In genomic region chr7:99873965-99874364, GRCm38 (mm10) we compare ENCODE assay signal across 24 mouse cellular contexts. TPM values are rescaled to one million over a fixed set of nuclear protein-coding genes. Genes with fewer than 3 reads are reported as not detected.
"Had no signal": no experiment of that assay in that cellular context is flagged by ENCODE, and none has a peak within 500 bp of the region (broad histone marks: within the 10 kb centered on the region; RNA-seq: fewer than 3 reads in every experiment).

No protein-coding gene starts in this region.

- ATAC-seq: liver, postnatal 0 days; lung, postnatal 0 days; midbrain, embryonic 16.5 days had no signal

- DNase-seq: liver, postnatal 0 days; lung, adult 2 months; lung, postnatal 14 days; lung, postnatal 36 days; midbrain, embryonic 14.5 days; retina, postnatal 1 day; right cerebral cortex, adult 18-20 months; right cerebral cortex, postnatal 25 days; right cerebral cortex, postnatal 4 days; spleen, adult 18-20 months; thymus, adult 18-20 months; thymus, postnatal 14 days; thymus, postnatal 36 days had no signal

- H3K36me3 ChIP-seq: liver, embryonic 15.5 days; lung, embryonic 15.5 days; midbrain, embryonic 10.5 days; midbrain, embryonic 12.5 days; neural tube, embryonic 12.5 days had no signal

- H3K4me2 ChIP-seq: liver, embryonic 15.5 days; lung, embryonic 15.5 days; midbrain, embryonic 12.5 days; neural tube, embryonic 12.5 days had no signal

- H3K9ac ChIP-seq: liver, embryonic 15.5 days; liver, postnatal 0 days; lung, embryonic 15.5 days; midbrain, embryonic 12.5 days; neural tube, embryonic 12.5 days had no signal

- H3K4me3 ChIP-seq: liver, embryonic 15.5 days; lung, embryonic 15.5 days; megakaryocyte, embryonic 14.5 days; midbrain, embryonic 10.5 days; midbrain, embryonic 12.5 days; myocyte; neural tube, embryonic 12.5 days had no signal

- H3K9me3 ChIP-seq: liver, embryonic 15.5 days; lung, embryonic 15.5 days; megakaryocyte, embryonic 14.5 days; midbrain, embryonic 10.5 days; midbrain, embryonic 12.5 days; neural tube, embryonic 12.5 days had no signal

- H3K4me1 ChIP-seq: liver, embryonic 15.5 days; lung, embryonic 15.5 days; midbrain, embryonic 12.5 days; neural tube, embryonic 12.5 days had no signal

- H3K27me3 ChIP-seq: liver, embryonic 15.5 days; lung, embryonic 15.5 days; midbrain, embryonic 12.5 days; neural tube, embryonic 12.5 days had no signal

- H3K27ac ChIP-seq: liver, embryonic 15.5 days; lung, embryonic 15.5 days; macrophage; midbrain, embryonic 10.5 days; midbrain, embryonic 12.5 days; neural tube, embryonic 12.5 days had no signal

RNA-seq across cellular contexts. Expression of gene Xrra1, which starts 15.0 kb away (rescaled TPM):
- polyA plus RNA-seq: liver, embryonic 15.5 days; small intestine, adult 2 months had no signal
